Mouse (Mus musculus): ENCODE measurements around the gene Gsdma3.
"Not testable (repeated sequence)": the region's sequence is repeated elsewhere in the genome, so short reads cannot be mapped to it uniquely, and the experiment has no call there.

Gsdma3 gene

DNA sequence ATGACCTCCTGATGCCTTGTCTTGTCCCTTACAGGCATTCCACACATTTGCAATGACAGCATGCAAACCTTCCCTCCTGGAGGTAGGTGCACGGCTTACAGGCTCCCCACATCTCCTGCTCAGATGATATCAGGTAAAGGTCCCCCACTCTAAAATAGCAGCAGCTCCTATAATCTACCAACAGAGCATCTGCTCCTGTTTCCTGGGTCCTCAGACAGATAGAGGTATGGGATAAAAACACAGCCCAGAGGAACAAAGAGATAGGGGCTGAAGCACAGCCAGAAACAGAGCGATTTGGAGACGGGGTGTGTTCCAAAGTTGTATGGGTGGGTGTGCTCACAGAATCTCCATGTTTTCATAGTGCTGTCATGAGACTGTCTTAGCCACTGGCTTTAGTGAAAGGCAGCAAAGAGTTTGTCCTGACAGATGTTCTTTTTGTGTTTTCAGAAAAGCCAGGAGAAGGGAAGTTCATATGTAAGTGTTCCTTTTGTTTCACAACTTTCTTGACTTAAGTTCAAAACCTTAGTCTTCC, 45.2 kb downstream of the Gsdma3 start:
- DNase-seq (ENCODE audit: low spot score in 2 of 2) = no peak

- DNase-seq (ENCODE audit: low spot score in 2 of 2) = peak; percentile 17 to 46
These were observed 45.7 kb downstream of the Gsdma3 start for GRCm38 (mm10) chr11:98671857-98672256.

GRCm38 (mm10) chr11:98672482-98672881, 46.3 kb downstream of the Gsdma3 start:
- no peak for DNase-seq (ENCODE audit: low spot score in 2 of 2)

DNA sequence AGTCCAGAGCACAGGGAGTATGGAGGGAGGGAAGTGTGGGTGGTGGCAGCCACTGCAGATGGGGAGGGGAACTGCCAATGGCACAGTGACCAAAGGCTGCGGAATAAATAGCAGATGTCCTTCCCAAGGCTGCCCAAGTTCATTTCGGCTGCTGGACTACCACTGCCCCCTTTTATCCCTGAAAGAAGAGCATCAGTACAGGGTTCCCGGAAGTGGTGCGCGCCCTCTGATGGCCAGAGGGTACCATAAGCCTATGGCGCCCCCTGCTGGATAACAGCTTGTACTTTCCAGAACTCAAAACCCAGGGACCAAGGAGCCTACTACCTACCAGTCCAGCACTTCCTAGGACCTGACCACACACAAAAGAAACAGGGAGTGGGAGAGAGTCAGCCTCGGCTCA, 47.0 kb downstream of the Gsdma3 start:
- peak; percentile 43 to 60 for DNase-seq (ENCODE audit: low spot score in 2 of 2)

DNA sequence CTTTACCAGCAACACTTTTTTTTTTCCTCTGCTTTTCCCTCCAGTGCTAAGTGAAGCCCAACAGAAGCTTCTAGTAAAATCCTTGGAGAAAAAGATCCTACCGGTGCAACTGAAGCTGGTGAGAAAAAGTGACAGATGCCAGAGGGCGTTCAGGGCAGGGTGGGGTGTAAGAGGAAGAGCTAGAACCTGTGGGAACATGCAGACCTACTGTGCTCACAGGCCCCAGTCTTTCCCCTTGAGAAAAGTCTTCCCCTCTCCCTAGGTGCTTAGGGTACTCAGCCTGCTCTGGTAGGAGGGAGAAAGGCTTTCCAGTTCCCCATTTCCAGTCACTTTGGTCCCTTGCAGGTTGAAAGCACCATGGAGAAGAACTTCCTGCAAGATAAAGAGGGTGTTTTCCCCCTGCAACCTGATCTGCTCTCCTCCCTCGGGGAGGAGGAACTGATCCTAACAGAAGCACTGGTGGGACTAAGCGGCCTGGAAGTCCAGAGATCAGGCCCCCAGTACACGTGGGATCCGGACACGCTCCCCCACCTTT, 49.7 kb downstream of the Gsdma3 start:
- DNase-seq (ENCODE audit: low spot score in 2 of 2) = no peak

DNA sequence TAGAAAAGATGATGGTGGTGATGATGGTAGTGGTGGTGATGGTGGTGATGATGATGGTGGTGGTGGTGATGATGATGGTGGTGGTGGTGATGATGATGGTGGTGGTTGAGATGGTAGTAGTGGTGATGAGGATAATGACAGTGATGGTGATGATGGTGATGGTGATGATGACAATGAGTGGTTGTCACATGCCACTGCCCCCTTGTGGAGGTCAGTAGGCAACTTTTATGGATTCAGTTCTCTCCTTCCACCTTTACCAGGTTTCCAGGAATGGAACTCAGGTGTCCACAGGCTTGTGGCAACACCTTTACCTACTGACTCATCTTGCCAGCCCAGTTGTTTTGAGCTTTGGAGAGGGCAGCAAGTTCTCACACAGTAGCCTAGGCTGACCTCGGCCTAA, 53.9 kb downstream of the Gsdma3 start:
- no peak for DNase-seq (ENCODE audit: low spot score in 2 of 2)

- DNase-seq (ENCODE audit: low spot score in 2 of 2) = not testable (repeated sequence)
These were observed 54.4 kb downstream of the Gsdma3 start for GRCm38 (mm10) chr11:98680595-98680994.

DNA sequence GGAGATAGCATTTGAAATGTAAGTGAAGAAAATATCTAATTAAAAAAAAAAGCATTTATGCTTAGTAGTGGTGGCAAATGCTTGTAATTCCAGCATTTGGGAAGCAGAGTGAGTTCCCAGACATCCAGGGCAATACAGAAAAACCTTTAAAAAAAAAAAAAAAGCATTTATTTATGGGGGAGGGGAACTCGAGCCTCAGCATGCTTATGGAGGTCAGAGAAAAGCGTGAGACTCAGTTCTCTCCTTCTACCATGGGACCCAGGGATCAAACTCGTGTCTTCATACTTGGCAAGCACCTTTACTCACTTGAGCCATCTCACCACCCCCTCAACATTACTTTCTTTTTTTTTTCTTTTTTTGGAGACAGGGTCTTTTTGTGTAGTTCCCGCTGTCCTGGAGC, 55.0 kb downstream of the Gsdma3 start:
- DNase-seq (ENCODE audit: low spot score in 2 of 2) = no peak

DNA sequence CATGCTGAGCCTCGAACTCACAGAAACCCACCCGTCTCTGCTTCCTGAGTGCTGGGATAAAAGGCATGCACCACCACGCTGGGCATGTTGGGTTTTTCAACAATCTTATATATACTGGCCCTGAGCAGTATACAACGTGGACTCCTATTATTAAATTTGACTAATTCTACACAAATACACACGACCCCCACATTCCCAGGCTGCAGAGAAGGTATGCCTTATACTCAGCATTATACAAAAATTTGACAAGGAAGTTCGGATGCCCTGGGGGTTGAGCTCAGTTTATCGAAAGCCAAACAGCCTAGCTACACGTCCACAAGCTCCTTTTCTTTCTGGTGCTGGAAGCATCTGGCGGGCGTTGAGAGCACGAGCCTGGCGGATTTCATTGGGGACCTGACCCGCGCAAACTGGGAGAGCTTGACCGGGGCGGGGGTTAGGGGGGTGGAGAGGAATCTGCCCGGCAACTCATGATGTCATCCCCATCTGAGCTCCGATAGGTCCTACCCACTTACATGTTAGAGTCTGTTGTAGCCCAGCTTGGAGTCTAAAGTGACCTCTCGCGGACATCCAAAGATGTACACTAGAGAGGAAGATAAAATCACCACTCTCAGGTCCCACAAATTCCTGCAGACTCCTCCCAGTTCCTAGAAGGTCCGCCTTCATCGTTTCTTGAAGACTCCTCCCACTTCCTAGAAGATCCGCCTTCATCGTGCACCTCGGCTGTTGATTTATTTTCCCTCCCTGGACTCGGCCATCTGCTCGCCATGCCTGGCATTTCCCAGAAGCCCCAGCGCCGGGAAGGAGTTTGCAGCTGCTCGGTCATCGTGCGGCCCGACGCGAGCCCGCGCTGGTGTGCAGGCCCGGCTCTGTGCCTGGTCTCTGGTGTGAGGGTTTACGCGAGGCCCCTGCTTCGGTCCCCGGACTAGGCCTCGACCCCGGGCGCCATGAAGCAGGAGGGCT, 55.9 kb downstream of the Gsdma3 start, which contains the start of gene Psmd3:
Psmd3 (plus strand) TSS at position 769 of the 960 bp plus-strand sequence.
- DNase-seq (ENCODE audit: low spot score in 2 of 2) = peak; percentile 97

DNA sequence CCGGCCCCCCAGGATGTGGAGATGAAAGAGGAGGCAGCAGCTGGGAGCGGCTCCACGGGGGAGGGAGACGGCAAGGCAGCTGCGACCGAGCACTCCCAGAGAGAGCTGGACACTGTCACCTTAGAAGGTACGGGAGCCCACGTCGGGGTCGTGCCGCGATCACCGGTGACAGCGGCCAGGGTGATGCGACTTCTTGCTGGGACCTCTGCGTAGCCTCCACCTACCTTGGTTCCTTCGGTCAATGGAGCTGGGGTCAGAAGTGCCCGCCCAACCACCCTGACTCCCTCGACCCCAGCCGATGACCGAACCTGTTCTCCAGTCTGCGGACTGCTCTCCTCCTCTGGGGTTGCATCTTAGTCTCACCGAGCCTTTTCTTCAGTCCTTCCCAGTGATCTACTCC, 56.7 kb downstream of the Gsdma3 start:
- DNase-seq (ENCODE audit: low spot score in 2 of 2) = no peak

DNA sequence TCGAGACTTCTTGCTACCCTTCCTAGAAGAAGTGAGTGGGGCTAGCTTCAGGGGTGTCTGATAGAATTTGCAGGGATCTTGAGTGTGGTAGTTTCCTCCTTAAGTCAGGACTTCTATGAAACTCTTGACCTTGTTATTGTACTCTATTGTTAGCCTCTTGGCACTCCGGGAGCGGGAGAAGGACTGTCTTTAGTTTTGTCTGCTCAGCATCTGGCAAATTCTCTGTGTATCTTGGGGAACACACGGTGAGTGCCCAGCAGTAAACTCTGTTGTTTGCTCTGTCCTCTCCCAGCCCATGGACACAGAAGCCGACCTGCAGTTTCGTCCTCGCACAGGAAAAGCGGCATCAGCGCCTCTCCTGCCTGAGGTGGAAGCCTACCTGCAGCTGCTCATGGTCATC, 59.5 kb downstream of the Gsdma3 start:
- no peak for DNase-seq (ENCODE audit: low spot score in 2 of 2)

DNA sequence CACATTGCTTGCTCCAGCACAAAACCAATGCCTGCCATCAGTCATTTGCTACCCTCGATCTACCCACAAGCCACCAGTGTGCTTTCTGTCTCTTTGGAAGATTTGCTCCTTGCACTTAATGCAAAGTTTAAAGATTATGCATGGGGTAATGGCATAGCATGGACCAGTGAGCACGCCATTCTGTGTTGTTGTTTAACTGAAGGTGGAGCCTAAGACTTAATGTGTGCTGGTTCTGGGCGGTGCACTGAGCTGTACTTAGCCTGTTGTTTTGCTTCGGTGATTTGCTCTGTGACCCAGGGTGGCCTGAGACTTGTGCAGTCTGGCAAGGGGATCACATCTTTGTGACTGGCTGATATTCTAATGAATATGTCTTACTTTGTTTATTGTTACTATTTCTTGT, 60.8 kb downstream of the Gsdma3 start:
- DNase-seq (ENCODE audit: low spot score in 2 of 2) = no peak
